Mouse (Mus musculus) heart, embryonic 14.5 days (tissue): ENCODE data around the gene Rdh16f1. TPM values are rescaled to one million over a fixed set of nuclear protein-coding genes. Genes with fewer than 3 reads are reported as not detected.

ENCODE experiments used
- ATAC-seq: fragments of 200-750 bp; cut with Nextera tagmentation; 2 replicates; pipeline ENCODE4 v1.8.0; 2017; ENCODE audit warnings: low read depth, moderate TSS enrichment; ENCODE audit not compliant: insufficient number of reproducible peaks, insufficient read depth, low FRiP score
- H3K27ac ChIP-seq, 2 experiments: fragments of 200-500 bp in 1 of 2; fragments of 300-500 bp in 1 of 2; sonication (generic) in 1 of 2; replicated peaks in 1 of 2; 2 replicates each; pipeline ENCODE4 v1.5.1; 2012 to 2014; ENCODE audit warnings: low read depth in 2 of 2, low read length in 2 of 2, control low read depth in 1 of 2, mild to moderate bottlenecking in 1 of 2, mixed read lengths in 1 of 2; ENCODE audit not compliant: control insufficient read depth in 1 of 2, insufficient read depth in 1 of 2
- H3K27me3 ChIP-seq: fragments of 300-500 bp; sonication (generic); 2 replicates; pipeline ENCODE4 v1.6.1; 2014; ENCODE audit warnings: mild to moderate bottlenecking, low read length, control low read depth; ENCODE audit not compliant: control insufficient read depth, insufficient read depth
- H3K36me3 ChIP-seq: fragments of 300-500 bp; sonication (generic); 2 replicates; pipeline ENCODE4 v1.6.1; 2014; ENCODE audit warnings: mild to moderate bottlenecking, control low read depth, low read length, mixed read lengths; ENCODE audit not compliant: control insufficient read depth, insufficient read depth
- H3K4me1 ChIP-seq, 2 experiments: fragments of 200-500 bp in 1 of 2; fragments of 300-500 bp in 1 of 2; sonication (generic) in 1 of 2; 2 replicates each; pipeline ENCODE4 v1.6.1; 2012 to 2014; ENCODE audit warnings: low read length in 2 of 2, control low read depth in 1 of 2, mixed read lengths in 1 of 2; ENCODE audit not compliant: control insufficient read depth in 2 of 2, insufficient read depth in 2 of 2
- H3K4me2 ChIP-seq: fragments of 300-500 bp; sonication (generic); 2 replicates; pipeline ENCODE4 v1.6.1; 2014; ENCODE audit warnings: mild to moderate bottlenecking, low read length
- H3K4me3 ChIP-seq, 2 experiments: fragments of 200-500 bp in 1 of 2; fragments of 300-500 bp in 1 of 2; sonication (generic) in 1 of 2; 2 replicates each; pipeline ENCODE4 v1.5.1; 2012 to 2014; ENCODE audit warnings: low read length in 2 of 2, mild to moderate bottlenecking in 2 of 2, control low read depth in 1 of 2, low read depth in 1 of 2, moderate library complexity in 1 of 2; ENCODE audit not compliant: control insufficient read depth in 1 of 2, insufficient read depth in 1 of 2
- H3K9ac ChIP-seq: fragments of 300-500 bp; sonication (generic); 2 replicates; pipeline ENCODE4 v1.6.1; 2014; ENCODE audit warnings: mild to moderate bottlenecking, low read length
- H3K9me3 ChIP-seq: fragments of 300-500 bp; sonication (generic); 2 replicates; pipeline ENCODE4 v1.6.1; 2016; ENCODE audit warnings: low read length, control low read depth; ENCODE audit not compliant: control insufficient read depth
- WGBS: fragments of 180-500 bp; shearing (Covaris S2); extraction: QIAGEN DNeasy Blood & Tissue Kit; methylation state at CpG from one replicate; pipeline ENCODE4 v1.1.7; 2014; 5-methylcytosine and 5-hydroxymethylcytosine counted together
- polyA plus RNA-seq: library from polyadenylated mRNA; unstranded; fragments of >200 nt; fragmentation: Nextera tagmentation; extraction: Ambion mirVana; gene quantifications from 2 replicates; pipeline ENCODE4 v1.2.1, GENCODE M21; 2014

Rdh16f1 gene
- polyA plus RNA-seq: not detected in 2 replicates

DNA sequence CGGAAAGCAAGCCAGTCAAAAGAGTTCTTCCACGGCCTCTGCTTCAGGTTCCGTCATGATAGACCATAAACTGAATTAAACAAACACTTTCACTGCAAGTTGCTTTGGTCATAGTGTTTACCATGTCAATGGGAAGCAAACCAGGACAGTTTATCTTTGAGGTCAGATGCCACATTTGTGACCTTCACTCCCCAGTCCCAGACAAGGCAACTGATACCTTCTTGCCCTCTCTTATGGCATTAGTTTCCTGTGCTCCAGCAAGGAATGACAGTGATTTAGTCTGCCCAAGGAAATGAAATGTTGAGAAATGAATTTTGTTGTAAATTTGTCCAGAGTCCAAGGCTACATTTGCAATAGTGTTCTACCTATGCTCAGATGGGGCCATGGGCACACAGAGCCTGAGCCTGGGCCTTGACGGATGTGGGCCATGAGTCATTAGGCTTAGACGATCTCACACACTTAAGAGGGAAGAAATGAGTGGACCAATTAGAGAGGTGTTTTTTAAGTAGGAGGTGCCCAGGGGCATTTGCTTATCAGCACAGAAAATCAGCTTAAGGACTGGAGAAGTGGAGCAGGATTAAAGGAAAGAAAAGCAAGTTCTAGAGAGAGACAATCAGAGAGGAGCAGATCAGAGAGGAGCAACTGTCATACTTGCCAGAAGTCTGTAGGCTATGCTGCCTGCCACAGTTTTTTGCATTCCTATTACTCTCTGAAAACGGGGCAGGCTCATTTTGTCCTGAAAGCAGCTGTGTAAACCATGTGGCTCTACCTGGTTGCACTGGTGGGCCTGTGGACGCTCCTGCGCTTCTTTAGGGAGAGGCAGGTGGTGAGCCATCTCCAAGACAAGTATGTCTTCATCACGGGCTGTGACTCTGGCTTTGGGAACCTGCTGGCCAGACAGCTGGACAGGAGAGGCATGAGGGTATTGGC is at the start of gene Rdh16f1, which contains the start of gene Rdh1:
Gene Rdh16f1 (plus strand): TSS at position 607 of the 930 bp plus-strand sequence.
Gene Rdh1 (plus strand): TSS at position 541 of the 930 bp plus-strand sequence.
- 60% methylated on average over 9 of the region's 9 CpGs for WGBS
- H3K9me3 ChIP-seq: no peaks in the 10 kb centered on the region
- H3K9ac ChIP-seq: no peak within 1 kb of the TSS
- H3K27ac ChIP-seq: no peak within 1 kb of the TSS; a peak in 1 of 4 replicates
- ATAC-seq: no peak
- peaks cover 7 to 13% of the 10 kb centered on the region in 2 experiments; a peak in 3 of 4 replicates for H3K4me1 ChIP-seq
- H3K36me3 ChIP-seq: no peaks in the 10 kb centered on the region
- H3K4me2 ChIP-seq: no peak within 1 kb of the TSS
- no peaks in the 10 kb centered on the region for H3K27me3 ChIP-seq
- H3K4me3 ChIP-seq: no peak within 1 kb of the TSS

DNA sequence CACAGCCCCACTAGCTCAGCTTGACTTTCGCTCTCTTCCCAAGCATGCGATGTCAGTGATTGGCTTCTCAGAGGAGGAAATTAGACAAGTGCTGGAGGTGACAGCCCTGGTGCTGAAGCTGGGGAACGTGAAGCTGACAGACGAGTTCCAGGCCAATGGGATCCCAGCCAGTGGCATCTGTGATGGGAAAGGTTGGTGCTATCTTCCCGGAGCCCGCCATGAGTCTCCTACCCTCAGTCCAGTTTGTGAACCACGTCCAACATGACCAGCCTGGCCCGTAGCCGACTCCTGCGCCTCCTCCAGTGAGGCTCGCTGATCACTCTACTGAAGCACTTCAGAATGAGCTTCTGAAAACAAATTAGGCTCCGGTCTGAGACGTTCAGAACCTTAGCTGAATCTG is 49.3 kb upstream of the Rdh16f1 start:
- H3K4me3 ChIP-seq: no peak overlapping the region
- H3K36me3 ChIP-seq: no peaks in the 10 kb centered on the region
- no peak overlapping the region for H3K27ac ChIP-seq
- WGBS: 60% methylated on average over 13 of the region's 13 CpGs
- peaks cover 8 to 11% of the 10 kb centered on the region in 2 experiments for H3K4me1 ChIP-seq
- no peaks in the 10 kb centered on the region for H3K9me3 ChIP-seq
- ATAC-seq: no peak
- H3K4me2 ChIP-seq: no peak overlapping the region
- no peaks in the 10 kb centered on the region for H3K27me3 ChIP-seq
- no peak overlapping the region for H3K9ac ChIP-seq

DNA sequence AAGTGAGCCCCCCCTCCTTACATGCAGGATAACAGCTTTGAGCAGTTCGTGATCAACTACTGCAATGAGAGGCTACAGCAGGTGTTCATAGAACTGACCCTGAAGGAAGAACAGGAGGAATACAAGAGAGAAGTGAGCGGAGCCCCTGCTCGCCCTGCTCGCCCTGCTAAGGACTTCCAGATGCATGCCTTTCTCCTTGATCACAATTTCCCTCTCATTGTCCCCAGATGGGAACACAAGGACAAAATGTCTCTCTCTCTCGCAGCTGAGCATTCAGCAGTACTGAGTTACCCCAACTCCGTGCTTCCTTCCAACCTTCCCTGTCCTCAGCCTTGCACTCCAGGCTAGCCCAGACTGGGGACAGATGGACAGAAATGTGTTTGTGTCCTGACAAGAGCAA is 46.9 kb upstream of the Rdh16f1 start:
- H3K36me3 ChIP-seq: no peaks in the 10 kb centered on the region
- ATAC-seq: no peak
- H3K27me3 ChIP-seq: no peaks in the 10 kb centered on the region
- H3K9me3 ChIP-seq: no peaks in the 10 kb centered on the region
- H3K4me2 ChIP-seq: no peak overlapping the region
- peaks cover under 1 to 5% of the 10 kb centered on the region in 2 experiments for H3K4me1 ChIP-seq
- H3K9ac ChIP-seq: no peak overlapping the region
- H3K27ac ChIP-seq: no peak overlapping the region
- WGBS: 61% methylated on average over 6 of the region's 6 CpGs
- H3K4me3 ChIP-seq: no peak overlapping the region

- H3K9ac ChIP-seq: peak overlapping the region; percentile 54; the same call in 1 of the 2 replicates
- peaks cover 0 to 6% of the 10 kb centered on the region in 2 experiments; a peak in 2 of 4 replicates for H3K4me1 ChIP-seq
- H3K27ac ChIP-seq: no peak overlapping the region
- peaks cover 21% of the 10 kb centered on the region for H3K27me3 ChIP-seq
- peak overlapping the region; percentile 41 for H3K4me2 ChIP-seq
- H3K36me3 ChIP-seq: no peaks in the 10 kb centered on the region
- peak overlapping the region in 1 of 2 experiments; percentile 10; a peak in 1 of 4 replicates for H3K4me3 ChIP-seq
- no peak for ATAC-seq
- H3K9me3 ChIP-seq: no peaks in the 10 kb centered on the region
- WGBS: 6% methylated on average over 20 of the region's 20 CpGs
Measured at GRCm38 (mm10) chr10:127721671-127722418, 37.7 kb upstream of the Rdh16f1 start.

GRCm38 (mm10) chr10:127724178-127724577 is 35.4 kb upstream of the Rdh16f1 start, which contains the start of gene Tac2:
Tac2 (plus strand) TSS chr10:127724478.
- Histone ChIP-seq H3K9ac (no peak within 1 kb of the TSS), H3K4me3 (no peak within 1 kb of the TSS), H3K27ac (no peak within 1 kb of the TSS), H3K9me3 (no peaks in the 10 kb centered on the region), H3K36me3 (no peaks in the 10 kb centered on the region), H3K4me1 (peaks cover 0 to 6% of the 10 kb centered on the region in 2 experiments; a peak in 2 of 4 replicates), H3K4me2 (no peak within 1 kb of the TSS), H3K27me3 (peaks cover 28% of the 10 kb centered on the region)
- WGBS: 76% methylated on average over 3 of the region's 3 CpGs
- ATAC-seq: no peak

- no peaks in the 10 kb centered on the region for H3K36me3 ChIP-seq
- no peak overlapping the region for H3K27ac ChIP-seq
- no peak for ATAC-seq
- peaks cover 28% of the 10 kb centered on the region for H3K27me3 ChIP-seq
- no peak overlapping the region for H3K4me3 ChIP-seq
- no peaks in the 10 kb centered on the region for H3K9me3 ChIP-seq
- H3K9ac ChIP-seq: no peak overlapping the region
- 36% methylated on average over 4 of the region's 4 CpGs for WGBS
- peaks cover 0 to 6% of the 10 kb centered on the region in 2 experiments; a peak in 2 of 4 replicates for H3K4me1 ChIP-seq
- H3K4me2 ChIP-seq: no peak overlapping the region
Measured at GRCm38 (mm10) chr10:127725136-127725535, 34.5 kb upstream of the Rdh16f1 start.

GRCm38 (mm10) chr10:127728437-127728836 is 31.1 kb upstream of the Rdh16f1 start:
- ATAC-seq: no peak

More at GRCm38 (mm10) chr10:127728437-127728836, 31.1 kb upstream of the Rdh16f1 start:
- peaks cover 11% of the 10 kb centered on the region; the same call in 1 of the 2 replicates for H3K27me3 ChIP-seq
- 73% methylated on average over 8 of the region's 8 CpGs for WGBS
- H3K9me3 ChIP-seq: no peaks in the 10 kb centered on the region
- H3K4me1 ChIP-seq: no peaks in the 10 kb centered on the region
- H3K9ac ChIP-seq: no peak overlapping the region
- H3K27ac ChIP-seq: no peak overlapping the region
- no peak overlapping the region for H3K4me2 ChIP-seq
- no peaks in the 10 kb centered on the region for H3K36me3 ChIP-seq
- no peak overlapping the region for H3K4me3 ChIP-seq
